Mouse (Mus musculus) layer of hippocampus, postnatal 10 days (tissue): Measurements from ENCODE around the gene Scnn1b. TPM values are rescaled to one million over a fixed set of nuclear protein-coding genes. Genes with fewer than 3 reads are reported as not detected.
A peak's percentile ranks its signal among the peaks of the same experiment; 100 is the strongest.

Source experiments
- DNase-seq, 2 experiments: peaks; one replicate each; pipeline ENCODE4 v3.0.0; 2021; ENCODE audit warnings: low spot score in 2 of 2
- total RNA-seq, 2 experiments: library from RNA; stranded (reverse); gene quantifications; 2 replicates each; pipeline ENCODE4 v1.2.3; 2021

Scnn1b gene
- total RNA-seq, 2 experiments from 2014 or later, result not detected

GRCm38 (mm10) chr7:121912250-121912649 is 47.4 kb downstream of the Scnn1b start:
- DNase-seq, result no peak

- DNase-seq, result no peak
These were observed 49.1 kb downstream of the Scnn1b start for GRCm38 (mm10) chr7:121913944-121914343.

- DNase-seq, result no peak
These were observed 59.5 kb downstream of the Scnn1b start for GRCm38 (mm10) chr7:121924361-121924760.

- no peak for DNase-seq
These were observed 63.0 kb downstream of the Scnn1b start for GRCm38 (mm10) chr7:121927882-121928281.

- DNase-seq, result no peak
These were observed 66.4 kb downstream of the Scnn1b start for GRCm38 (mm10) chr7:121931246-121931645.

- no peak for DNase-seq
These were observed 68.8 kb downstream of the Scnn1b start for GRCm38 (mm10) chr7:121933675-121934074.

- no peak for DNase-seq
These were observed 69.5 kb downstream of the Scnn1b start for GRCm38 (mm10) chr7:121934346-121934745.

- DNase-seq, result no peak
These were observed 71.3 kb downstream of the Scnn1b start for GRCm38 (mm10) chr7:121935906-121936794.

GRCm38 (mm10) chr7:121936861-121937630 is 72.2 kb downstream of the Scnn1b start:
- DNase-seq, result peak in 1 of 2 experiments; percentile 27

- no peak for DNase-seq
These were observed 73.5 kb downstream of the Scnn1b start for GRCm38 (mm10) chr7:121938124-121938891.

GRCm38 (mm10) chr7:121939244-121939643 is 74.4 kb downstream of the Scnn1b start:
- no peak for DNase-seq

- DNase-seq, result peak; percentile 66 to 67
These were observed 74.9 kb downstream of the Scnn1b start for GRCm38 (mm10) chr7:121939729-121940128.

- no peak for DNase-seq
These were observed 76.2 kb downstream of the Scnn1b start for GRCm38 (mm10) chr7:121941016-121941415.

GRCm38 (mm10) chr7:121941640-121942039 is 76.8 kb downstream of the Scnn1b start:
- no peak for DNase-seq

- no peak for DNase-seq
These were observed 77.5 kb downstream of the Scnn1b start for GRCm38 (mm10) chr7:121942371-121942770.

- no peak for DNase-seq
These were observed 81.4 kb downstream of the Scnn1b start for GRCm38 (mm10) chr7:121946196-121946595.

- DNase-seq, result no peak
These were observed 82.7 kb downstream of the Scnn1b start for GRCm38 (mm10) chr7:121947513-121947912.

- DNase-seq, result no peak
These were observed 90.2 kb downstream of the Scnn1b start for GRCm38 (mm10) chr7:121954891-121955669.

- DNase-seq, result no peak
These were observed 91.0 kb downstream of the Scnn1b start for GRCm38 (mm10) chr7:121955802-121956201.

GRCm38 (mm10) chr7:121961913-121962570 is 97.2 kb downstream of the Scnn1b start:
- no peak for DNase-seq
